Mouse (Mus musculus): ENCODE data around the gene Pramef8.
"Not testable (repeated sequence)": the region's sequence is repeated elsewhere in the genome, so short reads cannot be mapped to it uniquely, and the experiment has no call there.

Gene Pramef8

DNA sequence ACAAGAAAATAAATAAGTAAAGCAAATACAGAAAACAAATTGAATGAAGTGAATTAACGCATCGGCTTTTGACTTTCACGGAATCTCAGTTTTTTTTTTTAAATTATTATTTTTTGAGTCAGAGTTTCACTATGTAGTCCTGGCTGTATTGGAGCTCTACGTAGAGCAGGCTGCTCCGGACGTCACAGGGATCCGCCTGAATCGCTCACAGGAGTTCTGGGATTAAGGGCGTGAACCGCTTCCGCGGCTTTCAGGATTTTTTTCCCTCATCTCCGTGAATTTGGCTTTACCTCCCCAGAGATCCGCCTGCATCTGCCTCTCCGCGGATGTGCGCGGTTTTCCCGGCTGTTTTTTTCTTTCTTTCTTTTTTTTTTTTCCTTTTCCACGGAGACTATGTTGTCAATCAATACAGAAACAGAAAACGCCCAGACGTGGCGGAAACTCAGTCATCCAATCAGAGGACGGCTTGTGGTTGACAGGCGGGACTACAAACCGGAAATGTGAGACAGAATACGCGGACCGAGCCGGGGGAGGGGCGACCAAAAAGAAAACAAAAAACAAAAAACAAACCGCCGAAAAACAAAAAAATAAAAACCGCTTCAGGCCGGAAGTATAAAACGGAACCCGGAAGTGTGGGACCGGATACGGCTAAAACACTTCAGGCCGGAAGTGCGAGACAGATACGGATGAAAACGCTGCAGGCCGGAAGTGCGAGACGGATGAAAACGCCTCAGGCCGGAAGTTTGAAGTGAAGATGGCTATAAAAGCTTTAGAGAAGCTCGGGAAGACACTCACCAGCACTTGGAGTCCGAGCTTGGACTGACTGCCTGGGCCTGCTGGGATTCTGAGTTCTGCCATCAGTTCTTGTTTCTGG lies at the start of gene Pramef8:
Pramef8 (plus strand) TSS at position 208 of the 874 bp plus-strand sequence.
- peak; percentile 97 for DNase-seq (ENCODE audit: low read depth, low spot score)

DNA sequence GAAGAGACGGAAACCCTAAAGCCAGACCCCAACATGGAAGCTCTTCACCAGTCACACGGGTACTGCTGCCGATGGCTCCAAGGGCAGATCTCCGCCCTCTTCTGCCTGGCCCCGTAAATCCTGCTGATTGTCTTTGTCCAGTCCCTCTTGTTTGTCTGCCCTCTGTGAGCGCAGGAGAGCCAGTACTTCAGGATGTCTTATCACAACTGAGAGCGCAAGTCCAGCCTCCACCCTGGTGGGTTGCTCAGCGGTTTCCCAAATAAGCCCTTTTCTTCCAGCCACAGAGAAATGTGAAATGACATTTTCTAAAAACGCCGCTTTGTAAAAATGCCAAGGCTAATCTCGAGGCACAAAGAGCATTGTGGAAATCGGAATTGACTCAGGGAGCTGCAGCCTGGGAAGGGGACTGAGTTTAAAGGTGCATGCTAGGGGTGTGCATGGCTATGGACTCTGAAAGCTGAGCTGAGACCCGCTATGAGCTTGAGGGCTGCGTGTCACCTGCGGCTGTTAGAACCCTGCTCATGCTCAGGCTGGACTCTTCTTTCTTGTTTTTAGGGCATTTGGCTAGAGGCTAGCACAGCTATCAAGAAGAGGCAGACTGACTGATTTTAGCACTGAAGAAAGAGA lies 45.7 kb upstream of the Pramef8 start:
- no peak for DNase-seq (ENCODE audit: low read depth, low spot score)

DNA sequence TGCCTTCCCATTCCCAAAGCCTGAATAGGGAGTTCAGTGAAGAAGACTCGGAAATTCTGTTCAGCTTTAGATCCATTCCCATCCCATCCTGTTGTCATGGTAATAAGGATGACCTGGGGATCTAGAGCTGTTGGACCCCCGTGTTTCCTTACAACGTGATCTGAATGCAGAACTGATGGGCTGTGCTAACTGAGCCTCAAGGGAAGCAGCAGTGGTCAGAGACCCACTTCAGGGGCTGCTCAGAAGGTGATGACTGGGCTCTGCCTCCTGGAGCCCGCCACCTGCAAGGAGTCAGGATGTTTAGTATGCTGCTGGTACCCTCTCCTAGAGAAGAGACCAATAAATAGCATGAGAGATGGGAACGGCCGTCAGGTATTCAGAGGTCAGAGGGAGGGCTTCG lies 32.7 kb upstream of the Pramef8 start:
- DNase-seq (ENCODE audit: low read depth, low spot score), result no peak

DNA sequence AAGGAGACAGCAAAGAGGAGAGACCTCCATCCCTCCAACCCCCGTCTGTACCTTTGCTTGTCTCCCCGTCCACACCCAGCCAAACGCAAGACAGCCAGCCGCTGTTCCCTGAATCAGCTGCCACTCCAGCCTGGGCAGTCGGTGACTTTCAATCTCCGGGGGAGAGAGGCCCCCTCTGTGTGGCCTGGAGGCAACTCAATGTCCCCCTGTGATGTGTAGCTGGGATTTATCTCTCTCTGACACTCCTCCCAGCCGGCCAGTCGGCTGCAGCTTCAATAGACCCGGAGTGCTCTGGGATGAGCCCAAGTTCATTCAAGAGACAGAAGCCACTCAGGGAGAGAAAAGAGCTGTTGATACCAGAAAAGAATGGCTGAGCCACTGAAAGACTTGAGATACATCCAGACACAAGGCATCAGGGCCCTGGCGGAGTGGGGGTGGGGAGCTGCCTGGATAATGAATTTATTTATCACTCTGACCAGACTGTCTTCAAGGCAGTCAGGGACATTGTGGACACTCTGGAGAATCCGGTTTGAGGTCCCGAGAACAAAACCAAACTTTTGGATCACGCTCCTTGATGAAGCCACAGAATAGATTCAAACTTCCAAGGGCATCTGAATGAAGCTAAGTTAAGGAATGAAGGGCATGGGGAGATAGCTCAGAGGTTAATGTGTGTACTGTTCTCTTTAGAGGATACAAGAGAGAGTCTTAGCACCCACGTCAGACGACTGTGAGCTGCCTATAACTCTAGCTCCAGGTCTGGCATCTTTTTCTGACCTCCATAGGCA lies 32.1 kb upstream of the Pramef8 start:
- peak; percentile 37 for DNase-seq (ENCODE audit: low read depth, low spot score)

DNA sequence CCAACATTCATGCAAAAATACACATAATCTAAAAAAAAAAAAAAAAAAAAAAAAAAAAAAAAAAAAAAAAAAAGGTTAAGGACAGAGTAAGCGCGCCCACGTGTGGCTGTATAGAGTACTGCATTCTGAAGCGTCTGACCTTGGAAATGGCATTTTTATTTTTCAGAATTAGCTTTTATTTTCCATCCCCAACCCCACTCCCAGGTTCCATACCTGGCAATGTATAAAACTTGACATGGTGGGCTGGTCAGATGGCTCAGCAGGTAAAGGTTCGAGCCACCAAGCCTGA lies 31.6 kb upstream of the Pramef8 start:
- peak; percentile 48 for DNase-seq (ENCODE audit: low read depth, low spot score)

DNA sequence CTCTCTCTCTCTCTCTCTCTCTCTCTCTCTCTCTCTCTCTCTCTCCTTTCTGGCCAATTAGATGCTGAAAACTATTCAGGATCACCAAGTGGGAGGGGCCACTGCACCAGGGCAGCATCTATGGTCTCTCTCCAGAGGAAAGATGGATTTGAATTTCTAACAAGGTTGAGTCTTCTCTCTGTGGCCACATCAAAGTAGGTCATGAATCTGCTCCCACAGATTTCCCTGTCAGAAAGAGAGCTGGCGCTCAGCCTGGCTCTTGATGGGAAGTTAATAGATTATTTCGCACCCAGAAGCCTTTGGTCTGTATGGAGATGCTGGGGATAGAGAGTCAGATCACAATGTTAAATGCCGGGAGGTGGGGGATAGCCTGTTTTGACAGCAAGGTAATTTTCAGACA lies 30.1 kb upstream of the Pramef8 start:
- DNase-seq (ENCODE audit: low read depth, low spot score), result peak; percentile 63

DNA sequence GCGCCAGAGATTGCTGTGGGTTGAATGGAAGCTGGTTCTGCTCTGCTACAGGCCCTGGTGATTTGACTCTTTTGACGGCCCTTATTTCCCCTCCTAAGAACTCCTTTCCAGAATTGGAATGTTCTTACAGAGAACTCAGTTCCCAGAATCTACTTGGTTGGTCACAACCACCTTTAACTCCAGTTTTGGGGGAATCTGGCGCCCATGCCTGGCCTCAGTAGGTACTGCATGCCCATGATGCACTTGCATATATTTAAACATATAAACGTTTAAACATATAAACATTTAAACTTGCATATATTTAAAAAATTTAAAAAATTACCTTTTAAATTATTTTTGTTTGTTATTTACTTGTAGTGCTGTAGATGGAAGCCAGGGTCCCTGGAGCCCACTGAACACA lies 28.6 kb upstream of the Pramef8 start:
- DNase-seq (ENCODE audit: low read depth, low spot score), result peak; percentile 19

DNA sequence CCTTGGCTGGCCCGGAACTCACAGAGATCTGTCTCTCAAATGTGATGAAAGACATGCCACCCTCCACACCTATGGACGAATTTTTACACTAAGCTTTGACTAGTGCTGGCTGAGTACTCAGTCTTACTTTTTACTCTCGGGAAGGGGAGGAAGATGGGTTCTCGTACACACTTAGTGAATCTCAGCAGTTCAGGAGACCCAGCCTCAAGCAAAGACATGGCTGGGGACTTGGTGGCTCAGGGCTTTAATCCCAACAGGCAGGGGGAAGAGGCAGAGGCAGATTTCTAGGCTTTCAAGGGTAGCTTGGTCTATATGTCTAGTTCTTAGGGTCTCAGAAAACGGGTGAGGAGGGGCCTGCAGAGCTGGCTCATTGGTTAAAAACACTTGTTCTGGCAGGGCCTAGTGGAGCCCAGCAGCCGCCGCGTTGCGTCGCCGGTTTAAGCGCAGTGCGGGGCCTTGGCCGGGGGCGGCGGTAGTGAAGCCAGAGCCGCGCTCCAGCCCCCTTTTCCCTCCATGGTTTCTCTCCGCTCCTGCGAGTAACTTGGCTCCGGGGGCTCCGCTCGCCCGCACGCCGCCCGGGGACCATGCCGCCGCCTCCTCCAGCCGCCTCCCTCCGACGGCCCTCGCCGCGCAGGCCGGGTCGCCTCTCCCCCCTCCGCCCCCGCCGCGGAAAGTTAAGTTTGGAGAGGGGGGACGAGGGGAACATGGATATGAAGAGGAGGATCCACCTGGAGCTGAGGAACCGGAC lies 23.1 kb upstream of the Pramef8 start:
- DNase-seq (ENCODE audit: low read depth, low spot score), result peak; percentile 20

DNA sequence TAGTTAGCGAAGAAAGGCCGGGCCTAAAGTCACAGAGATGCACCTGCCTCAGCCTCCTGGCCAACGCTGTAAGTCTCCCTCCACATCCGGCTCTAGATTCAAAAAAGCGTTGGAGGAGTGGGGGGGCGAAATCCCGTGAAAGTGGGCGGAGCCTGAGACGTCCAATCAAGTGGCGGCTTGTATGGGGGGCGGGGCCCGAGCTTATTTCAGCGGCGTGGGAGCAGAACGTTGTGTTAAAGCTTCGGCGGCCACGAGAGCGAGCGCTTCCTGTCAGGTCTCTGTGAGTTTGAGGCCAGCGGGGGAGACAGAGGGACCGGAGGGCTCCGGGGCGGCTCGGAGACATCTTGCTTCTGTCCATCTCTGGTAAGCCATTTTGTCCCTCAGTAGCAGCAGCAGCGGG lies 18.0 kb upstream of the Pramef8 start, which contains the start of gene Pramel1:
Pramel1 (plus strand) TSS at position 248 of the 400 bp plus-strand sequence.
- no peak for DNase-seq (ENCODE audit: low read depth, low spot score)

DNA sequence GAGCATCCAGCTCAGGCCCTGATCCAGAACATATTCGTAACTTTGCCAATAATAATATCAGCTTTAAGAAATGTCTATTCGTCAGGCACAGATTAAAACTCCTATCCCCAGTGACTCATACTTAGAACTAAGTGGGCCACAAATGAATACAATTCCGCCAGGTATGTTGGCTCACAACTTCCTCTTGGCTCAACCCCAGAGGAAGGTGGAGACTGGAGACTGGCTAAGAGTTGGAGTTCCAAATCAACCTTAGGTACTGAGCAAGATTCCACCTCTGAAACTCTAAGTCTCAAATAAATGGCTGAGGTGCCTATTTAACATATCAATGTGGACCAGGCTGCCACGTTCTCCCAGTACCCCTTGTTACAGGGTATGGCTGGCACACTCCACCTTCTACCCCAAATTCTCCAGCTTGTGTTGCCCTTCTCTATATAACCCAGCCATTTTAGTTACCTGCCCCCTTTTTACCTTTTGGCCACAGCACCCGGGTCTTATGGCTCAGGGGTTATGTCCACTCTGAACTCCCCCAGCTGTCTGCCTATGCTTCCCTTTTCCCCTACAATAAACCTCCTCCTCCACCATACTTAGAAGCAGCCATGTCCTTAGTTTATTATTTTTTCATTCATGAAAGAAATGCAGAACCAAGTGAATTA lies 534 bp upstream of the Pramef8 start:
- DNase-seq (ENCODE audit: low read depth, low spot score), result peak; percentile 12

DNA sequence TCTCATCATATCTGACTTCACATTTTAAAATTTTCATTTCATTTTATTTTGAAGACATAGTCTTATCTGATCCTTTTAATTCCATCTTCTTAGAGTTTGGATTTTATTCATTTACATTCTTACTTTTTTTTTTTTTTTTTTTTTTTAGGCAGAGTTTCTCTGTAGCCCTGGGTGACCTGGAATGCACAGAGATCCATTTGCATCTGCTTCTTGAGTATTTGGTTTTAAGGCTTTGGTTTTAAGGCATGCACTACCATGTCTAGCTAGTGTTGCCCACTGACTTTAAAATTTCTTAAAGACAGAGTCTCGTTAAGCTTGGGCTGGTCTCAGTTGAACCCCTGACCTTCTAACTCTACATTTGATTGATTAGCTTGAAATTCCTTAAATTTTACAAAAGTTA lies 1.4 kb downstream of the Pramef8 start:
- DNase-seq (ENCODE audit: low read depth, low spot score), result no peak

DNA sequence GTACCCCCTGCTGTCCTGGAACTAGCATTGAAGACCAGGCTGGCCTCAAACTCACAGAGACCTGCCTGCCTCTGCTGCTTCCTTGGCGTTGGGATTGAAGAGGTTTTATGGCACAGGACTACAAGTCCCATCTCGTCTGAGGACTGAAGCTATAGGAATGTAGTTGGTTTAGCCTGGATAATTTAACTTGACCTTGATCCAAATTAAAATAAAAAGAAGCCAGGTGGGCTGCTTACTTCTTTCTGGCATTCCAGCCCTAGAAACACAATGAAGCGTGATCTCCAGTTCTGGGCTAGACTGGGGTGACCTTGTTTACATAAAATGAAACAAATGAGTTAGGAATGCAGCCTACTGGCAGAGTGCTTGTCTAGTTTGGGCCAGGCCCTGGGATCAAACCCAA lies 1.9 kb downstream of the Pramef8 start:
- DNase-seq (ENCODE audit: low read depth, low spot score), result no peak

DNA sequence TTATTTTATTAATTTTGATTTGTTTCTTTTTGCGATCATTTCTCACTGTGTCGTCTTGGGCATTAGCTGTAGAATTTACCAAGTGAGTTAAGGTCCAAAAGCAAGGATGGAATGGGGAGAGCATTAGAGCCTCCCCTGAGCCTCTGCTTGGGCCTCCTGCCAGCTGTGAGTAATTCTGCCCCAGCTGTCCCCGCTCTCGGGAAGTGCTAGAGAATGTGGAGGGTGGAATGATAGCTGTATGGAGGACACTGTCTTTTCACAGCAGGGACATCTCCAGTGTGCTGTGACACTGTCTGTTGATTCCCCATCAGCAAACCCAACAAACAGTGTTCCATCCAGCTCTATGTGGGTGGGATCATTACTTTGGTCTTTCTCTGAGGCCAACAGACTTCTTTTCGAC lies 14.5 kb downstream of the Pramef8 start:
- not testable (repeated sequence) for DNase-seq (ENCODE audit: low read depth, low spot score)

DNA sequence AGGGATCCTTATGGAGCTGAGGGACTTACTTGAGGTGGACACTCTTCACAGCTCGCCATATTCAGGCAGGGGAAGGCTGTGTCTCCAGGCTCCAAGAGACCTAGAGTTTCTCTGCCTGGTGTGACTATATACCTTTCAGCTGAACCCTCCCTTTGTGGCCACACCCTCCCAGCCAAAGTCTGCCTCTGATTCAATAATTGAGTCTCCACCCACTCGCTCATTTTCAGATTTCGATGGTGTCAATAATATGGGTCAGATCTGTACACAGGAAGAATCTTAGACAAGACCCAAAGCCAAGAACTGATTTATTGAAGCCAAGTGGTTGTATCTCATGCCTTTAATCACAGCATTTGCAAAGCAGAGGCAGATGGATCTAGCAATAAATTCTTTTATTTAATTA lies 38.0 kb downstream of the Pramef8 start, which contains the start of gene Oog4:
Oog4 (minus strand) TSS at position 101 of the 400 bp plus-strand sequence.
- DNase-seq (ENCODE audit: low read depth, low spot score), result no peak
